Mouse (Mus musculus): ENCODE measurements around the gene Exoc3l4.

Gene Exoc3l4

GRCm38 (mm10) chr12:111411631-111412355, 5.0 kb upstream of the Exoc3l4 start:
- DNase-seq (ENCODE audit: extremely low read depth, low read depth) = no peak

DNA sequence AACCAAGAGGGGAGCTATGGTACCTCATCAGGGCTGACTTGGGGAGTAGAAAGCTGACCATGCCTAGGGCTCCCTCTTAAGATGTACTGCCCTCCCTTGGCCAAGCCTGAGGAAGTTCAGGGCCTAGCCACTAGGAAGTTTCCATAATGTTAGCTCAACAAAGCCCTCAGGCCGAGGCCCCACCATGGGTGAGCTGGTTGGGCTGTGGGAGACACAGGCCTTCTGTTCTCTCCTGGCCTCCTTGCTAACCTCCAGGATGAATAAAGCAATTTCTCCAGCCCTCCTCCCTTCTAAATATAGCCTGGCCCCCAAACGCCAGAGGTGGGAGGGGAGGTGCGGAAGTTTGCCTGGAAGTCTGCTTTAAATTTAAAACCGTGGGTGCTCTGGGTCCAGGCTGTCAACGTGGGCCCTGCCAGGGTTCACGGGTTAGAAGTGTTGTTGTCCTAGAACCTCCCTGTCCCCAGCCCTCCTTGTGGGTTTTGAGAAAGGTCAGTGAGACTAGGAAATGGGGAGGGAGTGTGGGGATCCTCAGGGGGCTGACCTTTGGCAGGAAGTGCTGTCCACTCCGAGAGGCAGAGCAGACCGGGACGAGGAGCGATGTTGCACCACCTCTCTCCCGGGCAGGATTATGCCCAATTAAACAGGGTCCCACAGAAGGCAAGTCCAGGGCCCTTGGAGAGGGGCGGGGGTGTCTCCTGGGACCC, 4.1 kb upstream of the Exoc3l4 start:
- no peak for DNase-seq (ENCODE audit: extremely low read depth, low read depth)

GRCm38 (mm10) chr12:111413300-111413699, 3.5 kb upstream of the Exoc3l4 start:
- no peak for DNase-seq (ENCODE audit: extremely low read depth, low read depth)

GRCm38 (mm10) chr12:111419918-111420317, 3.1 kb downstream of the Exoc3l4 start:
- peak; percentile 75 for DNase-seq (ENCODE audit: extremely low read depth, low read depth)

DNA sequence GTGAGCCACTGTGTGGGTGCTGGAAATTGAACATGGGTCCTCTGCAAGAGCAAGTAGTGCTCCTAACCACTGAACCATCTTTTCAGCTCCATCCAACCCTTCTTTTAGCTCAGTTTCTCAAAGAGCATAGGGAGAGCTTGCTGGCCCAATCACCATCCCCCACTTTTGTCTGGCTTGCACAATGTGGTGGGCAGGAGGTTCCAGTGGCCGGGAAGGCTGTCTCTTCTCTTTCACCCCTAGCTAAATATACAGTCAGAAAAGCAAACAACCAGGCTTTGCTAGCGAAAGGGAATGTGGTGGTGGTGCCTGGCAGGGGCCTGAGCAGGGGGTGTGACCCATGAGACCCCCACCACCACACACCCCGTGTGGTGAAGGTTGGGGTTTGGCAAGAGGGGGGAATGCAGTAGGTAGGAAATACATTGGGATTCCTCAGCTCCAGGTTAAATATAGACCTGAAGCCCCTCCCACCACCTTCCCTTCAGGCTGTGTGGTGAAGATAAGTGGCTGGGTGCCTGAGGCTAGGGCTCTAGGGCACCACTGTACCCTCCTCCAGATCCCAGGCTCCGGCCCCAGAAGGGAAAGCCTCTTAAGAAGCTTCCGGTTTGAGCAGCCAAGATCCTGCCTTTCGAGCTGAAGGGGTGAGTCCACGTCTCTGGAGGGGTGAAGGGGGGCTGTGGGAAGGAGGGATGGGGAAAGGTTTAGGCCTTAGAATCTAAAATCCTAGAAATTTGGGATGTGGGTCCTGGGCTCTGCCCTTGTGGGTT, 4.3 kb downstream of the Exoc3l4 start:
- DNase-seq (ENCODE audit: extremely low read depth, low read depth) = no peak

DNA sequence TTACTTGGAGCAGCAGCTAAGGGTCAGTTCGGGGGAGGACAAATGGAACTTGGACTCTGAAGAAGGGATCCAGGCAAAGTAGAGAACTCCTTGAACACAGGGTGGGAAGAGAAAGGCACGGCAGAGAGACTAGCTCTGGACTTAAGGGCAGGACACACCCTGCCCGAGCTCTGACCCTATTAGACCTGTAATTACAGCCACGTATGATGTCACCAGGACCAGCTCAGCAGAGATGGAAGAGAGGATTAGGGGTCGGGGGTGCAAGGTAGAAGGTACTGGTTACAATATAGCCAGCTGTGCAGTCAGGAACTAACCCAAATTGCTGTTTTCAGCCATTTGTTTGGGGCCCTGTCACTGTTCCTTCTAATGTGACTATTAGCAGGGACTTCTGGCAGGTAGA, 6.0 kb downstream of the Exoc3l4 start:
- DNase-seq (ENCODE audit: extremely low read depth, low read depth) = no peak

DNA sequence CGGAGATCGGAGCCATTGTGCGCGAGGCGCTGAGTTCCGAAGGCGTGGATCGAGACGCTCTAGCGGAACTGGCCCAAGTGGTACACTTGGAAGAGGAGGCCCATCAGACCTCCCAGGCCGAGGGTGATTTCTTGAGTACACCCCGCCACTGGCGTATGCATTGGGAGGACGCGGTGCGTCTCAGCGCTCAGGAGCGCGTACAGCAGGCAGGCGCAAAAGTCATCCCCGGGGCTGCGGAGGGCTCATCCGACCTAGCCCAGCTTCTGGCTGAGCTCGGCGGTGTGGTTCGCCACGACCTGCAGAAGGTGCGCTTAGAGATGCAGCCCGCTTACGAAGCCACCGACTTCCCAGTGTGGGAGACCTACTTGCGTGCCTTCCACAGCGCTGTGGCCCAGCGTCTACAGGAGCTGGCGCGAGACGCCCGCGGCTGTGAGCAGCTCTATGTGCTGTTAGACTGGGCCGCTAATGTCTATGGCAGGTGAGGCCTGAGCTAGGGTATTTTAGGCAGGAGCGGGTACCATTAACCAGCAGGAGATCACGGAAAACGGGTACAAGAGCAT, 6.8 kb downstream of the Exoc3l4 start:
- no peak for DNase-seq (ENCODE audit: extremely low read depth, low read depth)

- DNase-seq (ENCODE audit: extremely low read depth, low read depth) = no peak
Measured at GRCm38 (mm10) chr12:111424547-111424946, 7.7 kb downstream of the Exoc3l4 start.

- DNase-seq (ENCODE audit: extremely low read depth, low read depth) = no peak
Measured at GRCm38 (mm10) chr12:111425258-111425657, 8.4 kb downstream of the Exoc3l4 start.

DNA sequence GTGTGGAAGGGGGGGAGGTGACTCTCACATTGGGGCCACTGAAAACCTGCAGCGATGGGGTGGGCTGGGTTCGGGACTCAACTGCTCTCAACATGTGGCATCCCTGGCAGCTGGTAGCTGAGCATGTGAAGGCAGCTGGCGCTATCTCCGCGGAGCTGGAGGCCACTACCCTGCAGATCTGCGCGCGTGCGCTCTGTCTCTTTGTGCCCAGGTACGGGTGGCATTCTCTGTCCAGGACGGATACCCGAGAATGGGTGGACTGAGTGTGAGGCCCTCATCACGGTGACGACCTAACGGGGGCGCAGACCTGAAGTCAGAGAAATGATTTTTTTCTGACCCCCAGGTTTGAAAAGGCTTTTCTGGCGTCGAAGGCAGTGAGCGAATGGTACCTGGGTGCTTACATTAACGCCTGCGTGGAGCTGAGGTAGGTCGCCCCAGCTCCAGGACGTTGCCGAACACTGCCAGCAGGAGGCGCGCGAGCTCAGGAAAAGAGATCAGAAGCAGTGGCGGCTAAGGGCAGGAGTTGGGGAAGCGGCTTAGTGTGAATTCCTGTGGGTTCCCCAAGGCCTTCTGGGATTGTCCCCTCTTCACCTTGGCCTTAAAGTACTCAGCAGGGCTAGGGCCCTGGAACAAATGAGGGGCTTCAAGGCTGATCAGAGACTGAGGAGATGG, 9.1 kb downstream of the Exoc3l4 start:
- DNase-seq (ENCODE audit: extremely low read depth, low read depth) = no peak

GRCm38 (mm10) chr12:111427438-111428113, 10.8 kb downstream of the Exoc3l4 start:
- no peak for DNase-seq (ENCODE audit: extremely low read depth, low read depth)

DNA sequence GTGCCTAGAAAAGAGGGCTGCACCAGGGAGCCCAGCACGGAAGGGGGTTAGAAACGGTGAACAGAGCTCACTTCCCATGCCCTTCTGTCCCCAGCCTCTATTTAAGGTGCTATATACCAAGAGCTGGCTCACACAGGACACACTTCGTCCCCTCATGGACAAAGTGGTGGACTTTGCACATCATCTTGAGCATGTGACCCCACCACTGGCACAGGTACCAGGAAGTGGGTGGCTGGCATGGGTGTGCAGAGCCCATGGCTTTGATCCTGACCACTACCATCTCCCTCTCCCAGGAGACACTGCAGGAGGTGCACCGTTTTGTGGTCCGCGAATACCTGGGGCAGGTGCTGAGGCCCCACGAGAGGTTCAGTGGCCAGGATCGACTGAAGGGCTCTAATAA, 11.5 kb downstream of the Exoc3l4 start:
- no peak for DNase-seq (ENCODE audit: extremely low read depth, low read depth)

- no peak for DNase-seq (ENCODE audit: extremely low read depth, low read depth)
Measured at GRCm38 (mm10) chr12:111428961-111429911, 12.4 kb downstream of the Exoc3l4 start.

DNA sequence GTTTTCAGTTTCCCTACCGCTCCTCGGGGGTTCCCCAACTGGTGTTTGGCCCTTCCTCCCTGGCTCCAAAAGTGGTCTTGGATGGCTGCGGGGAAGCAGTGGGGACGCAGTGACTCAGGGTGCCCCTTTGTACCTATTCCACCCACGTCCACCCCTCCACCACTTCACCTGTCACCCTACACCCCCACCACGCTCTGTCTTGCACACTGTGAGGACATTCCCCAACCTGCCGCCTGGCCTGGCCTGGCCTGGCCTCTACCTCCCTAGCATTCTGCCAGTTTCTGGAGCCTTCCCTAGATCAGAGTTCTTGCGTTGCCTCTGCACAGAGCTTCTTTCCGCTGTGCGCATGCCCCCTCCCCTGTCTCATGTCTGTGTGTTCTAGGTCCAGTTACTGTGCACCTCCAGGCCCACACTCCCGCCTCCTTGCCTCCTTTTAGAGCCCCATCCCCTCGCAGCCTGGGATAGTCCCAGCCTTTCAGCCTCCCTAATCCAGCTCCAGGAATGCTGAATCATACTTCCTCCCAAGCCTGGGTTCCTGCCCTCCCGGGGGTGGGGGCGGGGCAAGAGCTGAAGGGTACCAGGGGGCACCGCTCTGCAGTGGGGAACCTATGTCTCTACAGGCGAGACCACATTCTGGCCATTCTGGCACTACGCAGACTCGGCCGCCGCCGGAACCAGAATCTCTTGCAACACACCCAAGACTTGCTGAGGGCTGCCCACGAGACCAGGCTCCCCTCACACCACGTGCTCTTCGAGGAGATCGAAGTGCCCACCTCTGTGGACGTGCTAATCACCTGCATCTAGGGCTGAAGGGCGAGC, 13.4 kb downstream of the Exoc3l4 start:
- DNase-seq (ENCODE audit: extremely low read depth, low read depth) = no peak

- DNase-seq (ENCODE audit: extremely low read depth, low read depth) = no peak
Measured at GRCm38 (mm10) chr12:111430868-111431817, 14.3 kb downstream of the Exoc3l4 start.

DNA sequence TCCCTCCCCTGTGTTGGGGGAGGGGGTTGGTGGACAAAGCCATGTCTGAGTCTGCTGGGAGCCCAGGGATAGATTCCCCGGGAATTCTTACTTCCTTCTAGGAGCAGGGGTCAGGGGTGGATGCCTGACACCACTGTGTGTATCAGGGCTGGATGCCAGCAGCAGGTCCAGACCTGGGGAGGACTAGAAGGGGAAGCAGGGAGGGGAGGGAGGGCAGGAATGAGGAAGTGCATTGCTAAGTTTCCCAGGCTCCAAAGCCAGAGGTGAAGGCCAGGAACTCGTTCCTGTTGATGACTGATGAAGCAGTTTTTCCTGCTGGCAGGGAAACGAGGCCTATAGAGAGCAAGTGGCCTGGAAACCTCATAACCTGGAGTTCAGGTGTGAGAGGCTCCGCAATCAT, 15.3 kb downstream of the Exoc3l4 start:
- peak; percentile 65 for DNase-seq (ENCODE audit: extremely low read depth, low read depth)

DNA sequence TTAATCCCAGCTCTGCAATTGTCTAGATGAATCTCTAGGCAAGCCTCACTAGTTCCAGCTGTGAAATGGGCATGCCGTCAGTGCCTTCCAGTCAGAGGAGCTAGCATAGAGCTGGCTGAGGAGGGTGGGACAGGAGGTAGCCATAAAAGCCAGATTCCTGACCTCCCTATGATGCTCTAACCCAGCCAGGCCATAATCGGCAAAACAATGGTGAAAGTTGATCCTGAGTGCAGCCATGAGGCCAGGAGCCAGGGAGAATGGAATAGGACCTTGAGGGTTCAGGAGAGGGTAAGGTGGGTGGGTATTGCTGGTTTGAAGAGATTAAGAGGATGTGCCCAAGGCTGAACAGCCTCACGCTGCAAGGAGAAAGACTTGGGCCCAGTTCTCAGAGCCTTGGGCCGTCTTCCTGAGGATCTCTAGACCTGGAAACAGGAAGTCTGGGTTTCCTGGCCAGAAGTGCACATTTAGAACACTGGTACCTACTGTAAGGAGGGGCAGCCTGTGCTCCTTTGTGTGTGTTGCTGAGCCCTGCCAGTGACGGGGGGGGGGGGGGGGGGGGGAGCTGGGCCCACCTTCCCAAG, 16.0 kb downstream of the Exoc3l4 start:
- DNase-seq (ENCODE audit: extremely low read depth, low read depth) = no peak

All from MEL-GATA-1-ER (cell line).